Mouse (Mus musculus) MEL (cell line): ENCODE data around the gene Gas1. TPM values are rescaled to one million over a fixed set of nuclear protein-coding genes. Genes with fewer than 3 reads are reported as not detected.

Experiments used
- DNase-seq: peaks from one replicate; pipeline ENCODE4 v3.0.0; 2011; ENCODE audit warnings: low read depth, low spot score
- H3K27ac ChIP-seq: 2 replicates; pipeline ENCODE4 v1.5.1; 2012; ENCODE audit warnings: low read depth, mild to moderate bottlenecking, control low read depth, low read length, moderate library complexity; ENCODE audit not compliant: control insufficient read depth
- H3K27me3 ChIP-seq, 2 experiments: fragments of 150-350 bp in 1 of 2; sonication (generic) in 1 of 2; 2 replicates each; pipeline ENCODE4 v1.6.1; 2012; ENCODE audit warnings: low read length in 2 of 2, mild to moderate bottlenecking in 2 of 2, improper control_type of control experiment in 1 of 2, moderate library complexity in 1 of 2; ENCODE audit not compliant: insufficient read depth in 2 of 2, control insufficient read depth in 1 of 2
- H3K36me3 ChIP-seq, 2 experiments: 2 replicates each; pipeline ENCODE4 v1.6.1; 2012 to 2014; ENCODE audit warnings: low read length in 2 of 2, improper control_type of control experiment in 1 of 2, inconsistent platforms in 1 of 2, mild to moderate bottlenecking in 1 of 2; ENCODE audit not compliant: insufficient read depth in 2 of 2, control insufficient read depth in 1 of 2
- H3K4me1 ChIP-seq, 2 experiments: fragments of 150-350 bp in 1 of 2; sonication (generic) in 1 of 2; 2 replicates each; pipeline ENCODE4 v1.6.1; 2012; ENCODE audit warnings: low read length in 2 of 2, improper control_type of control experiment in 1 of 2, mild to moderate bottlenecking in 1 of 2; ENCODE audit not compliant: insufficient read depth in 2 of 2, control insufficient read depth in 1 of 2
- H3K4me3 ChIP-seq, 2 experiments: fragments of 150-350 bp in 1 of 2; sonication (generic) in 1 of 2; 2 replicates each; pipeline ENCODE4 v1.5.1; 2012; ENCODE audit warnings: low read depth in 2 of 2, low read length in 2 of 2, mild to moderate bottlenecking in 2 of 2, moderate library complexity in 2 of 2, control low read depth in 1 of 2, improper control_type of control experiment in 1 of 2; ENCODE audit not compliant: control insufficient read depth in 1 of 2, insufficient read depth in 1 of 2
- H3K79me2 ChIP-seq: 2 replicates; pipeline ENCODE4 v1.6.1; 2012; ENCODE audit warnings: mild to moderate bottlenecking, low read length, moderate library complexity; ENCODE audit not compliant: control insufficient read depth, poor library complexity, insufficient read depth
- H3K9ac ChIP-seq: 2 replicates; pipeline ENCODE4 v1.6.1; 2012; ENCODE audit warnings: low read depth, mild to moderate bottlenecking, control low read depth, low read length, moderate library complexity; ENCODE audit not compliant: control insufficient read depth, poor library complexity, severe bottlenecking
- H3K9me3 ChIP-seq: fragments of 150-350 bp; sonication (generic); replicated peaks from 2 replicates; pipeline ENCODE4 v1.6.1; 2012; ENCODE audit warnings: mild to moderate bottlenecking, low read length, improper control_type of control experiment, moderate library complexity; ENCODE audit not compliant: insufficient read depth
- BHLHE40 ChIP-seq: IDR thresholded peaks from 2 replicates; pipeline ENCODE4 v1.6.1; 2012; ENCODE audit warnings: low read depth, mild to moderate bottlenecking, inconsistent platforms, low read length, improper control_type of control experiment, borderline replicate concordance
- CHD1 ChIP-seq: IDR thresholded peaks from 2 replicates; pipeline ENCODE4 v1.6.1; 2012; ENCODE audit warnings: low read depth, mild to moderate bottlenecking, inconsistent platforms, low read length, improper control_type of control experiment
- CHD2 ChIP-seq: IDR thresholded peaks from 2 replicates; pipeline ENCODE4 v1.6.1; 2011; ENCODE audit warnings: low read length, improper control_type of control experiment
- CTCF ChIP-seq, 3 experiments: IDR thresholded peaks in 2 of 3; conservative IDR thresholded peaks in 1 of 3; 2 replicates each; pipeline ENCODE4 v1.5.1; 2011 to 2012; ENCODE audit warnings: low read length in 3 of 3, low read depth in 2 of 3, mild to moderate bottlenecking in 2 of 3, improper control_type of control experiment in 1 of 3, inconsistent platforms in 1 of 3, mixed read lengths in 1 of 3, moderate library complexity in 1 of 3; ENCODE audit not compliant: control insufficient read depth in 1 of 3, insufficient read depth in 1 of 3, poor library complexity in 1 of 3, severe bottlenecking in 1 of 3
- E2F4 ChIP-seq: IDR thresholded peaks from 2 replicates; pipeline ENCODE4 v1.6.1; 2011; ENCODE audit warnings: low read depth, low read length, improper control_type of control experiment, borderline replicate concordance
- ETS1 ChIP-seq: IDR thresholded peaks from 2 replicates; pipeline ENCODE4 v1.6.1; 2012; ENCODE audit warnings: low read depth, mild to moderate bottlenecking, inconsistent platforms, low read length, improper control_type of control experiment, moderate library complexity
- GABPA ChIP-seq: IDR thresholded peaks from 2 replicates; pipeline ENCODE4 v1.6.1; 2012; ENCODE audit warnings: low read depth, mild to moderate bottlenecking, inconsistent platforms, low read length, improper control_type of control experiment, moderate library complexity
- GATA1 ChIP-seq: IDR thresholded peaks from 2 replicates; pipeline ENCODE4 v1.6.1; 2011; ENCODE audit warnings: low read depth, low read length, improper control_type of control experiment
- HCFC1 ChIP-seq: IDR thresholded peaks from 2 replicates; pipeline ENCODE4 v1.6.1; 2012; ENCODE audit warnings: low read depth, mild to moderate bottlenecking, inconsistent platforms, low read length, improper control_type of control experiment, moderate library complexity
- KAT2A ChIP-seq: conservative IDR thresholded peaks from 2 replicates; pipeline ENCODE4 v1.6.1; 2012; ENCODE audit warnings: low read depth, low read length, improper control_type of control experiment, inconsistent platforms
- MAX ChIP-seq: IDR thresholded peaks from 2 replicates; pipeline ENCODE4 v1.6.1; 2011; ENCODE audit warnings: low read length, improper control_type of control experiment
- MAZ ChIP-seq: IDR thresholded peaks from 2 replicates; pipeline ENCODE4 v1.6.1; 2012; ENCODE audit warnings: low read depth, mild to moderate bottlenecking, inconsistent platforms, low read length, improper control_type of control experiment
- MYB ChIP-seq: IDR thresholded peaks from 2 replicates; pipeline ENCODE4 v1.6.1; 2011; ENCODE audit warnings: mild to moderate bottlenecking, low read depth, low read length, improper control_type of control experiment
- MYC ChIP-seq: IDR thresholded peaks from 2 replicates; pipeline ENCODE4 v1.6.1; 2011; ENCODE audit warnings: low read depth, mild to moderate bottlenecking, low read length, improper control_type of control experiment, moderate library complexity
- NELFE ChIP-seq: IDR thresholded peaks from 2 replicates; pipeline ENCODE4 v1.6.1; 2011; ENCODE audit warnings: low read depth, low read length, improper control_type of control experiment
- NRF1 ChIP-seq: IDR thresholded peaks from 2 replicates; pipeline ENCODE4 v1.6.1; 2014; ENCODE audit warnings: low read depth, mild to moderate bottlenecking, inconsistent platforms, low read length, improper control_type of control experiment, moderate library complexity; ENCODE audit not compliant: poor library complexity, insufficient read depth, severe bottlenecking
- POLR2A ChIP-seq, 2 experiments: IDR thresholded peaks; 2 replicates each; pipeline ENCODE4 v1.6.1; 2011 to 2012; ENCODE audit warnings: low read length in 2 of 2, mild to moderate bottlenecking in 2 of 2, control low read depth in 1 of 2, improper control_type of control experiment in 1 of 2, low read depth in 1 of 2, moderate library complexity in 1 of 2; ENCODE audit not compliant: control insufficient read depth in 1 of 2, insufficient read depth in 1 of 2, poor library complexity in 1 of 2
- POLR2AphosphoS5 ChIP-seq: IDR thresholded peaks from 2 replicates; pipeline ENCODE4 v1.6.1; 2012; ENCODE audit warnings: low read depth, borderline replicate concordance, mild to moderate bottlenecking, inconsistent platforms, low read length, moderate library complexity, mixed read lengths
- RAD21 ChIP-seq: IDR thresholded peaks from 2 replicates; pipeline ENCODE4 v1.6.1; 2011; ENCODE audit warnings: mild to moderate bottlenecking, low read depth, low read length, improper control_type of control experiment
- SIN3A ChIP-seq: IDR thresholded peaks from 2 replicates; pipeline ENCODE4 v1.6.1; 2012; ENCODE audit warnings: low read length, improper control_type of control experiment, inconsistent platforms
- SMC3 ChIP-seq: IDR thresholded peaks from 2 replicates; pipeline ENCODE4 v1.6.1; 2011; ENCODE audit warnings: low read depth, low read length, improper control_type of control experiment
- TAL1 ChIP-seq: IDR thresholded peaks from 2 replicates; pipeline ENCODE4 v1.6.1; 2012; ENCODE audit warnings: mild to moderate bottlenecking, inconsistent platforms, low read length, moderate library complexity, mixed read lengths
- TBP ChIP-seq: IDR thresholded peaks from 2 replicates; pipeline ENCODE4 v1.8.0; 2011; ENCODE audit warnings: low read depth, low read length, improper control_type of control experiment
- UBTF ChIP-seq: IDR thresholded peaks from 2 replicates; pipeline ENCODE4 v1.6.1; 2012; ENCODE audit warnings: low read depth, mild to moderate bottlenecking, inconsistent platforms, low read length, improper control_type of control experiment, moderate library complexity, borderline replicate concordance; ENCODE audit not compliant: insufficient read depth
- USF1 ChIP-seq: IDR thresholded peaks from 2 replicates; pipeline ENCODE4 v1.6.1; 2014; ENCODE audit warnings: low read depth, mild to moderate bottlenecking, inconsistent platforms, low read length, improper control_type of control experiment, moderate library complexity
- USF2 ChIP-seq, 2 experiments: IDR thresholded peaks; 2 replicates each; pipeline ENCODE4 v1.6.1; 2011 to 2012; ENCODE audit warnings: improper control_type of control experiment in 2 of 2, low read length in 2 of 2, borderline replicate concordance in 1 of 2, inconsistent platforms in 1 of 2, low read depth in 1 of 2, mild to moderate bottlenecking in 1 of 2; ENCODE audit not compliant: insufficient read depth in 1 of 2
- ZC3H11A ChIP-seq: IDR thresholded peaks from 2 replicates; pipeline ENCODE4 v1.6.1; 2012; ENCODE audit warnings: low read depth, mild to moderate bottlenecking, inconsistent platforms, low read length, improper control_type of control experiment
- ZKSCAN1 ChIP-seq: IDR thresholded peaks from 2 replicates; pipeline ENCODE4 v1.6.1; 2012; ENCODE audit warnings: low read depth, mild to moderate bottlenecking, inconsistent platforms, low read length, improper control_type of control experiment, moderate library complexity
- polyA plus RNA-seq, 2 experiments: library from polyadenylated mRNA; stranded (reverse) in 1 of 2; unstranded in 1 of 2; fragments of >175 nt in 1 of 2; fragments of >200 nt in 1 of 2; gene quantifications; 2 replicates each; pipeline versions ENCODE4 v1.2.1 to v1.2.4; 2012; ENCODE audit warnings: low replicate concordance in 2 of 2, low read depth in 1 of 2; ENCODE audit not compliant: insufficient read length in 2 of 2, insufficient read depth in 1 of 2, missing spikeins in 1 of 2
- total RNA-seq: library from RNA; depleted of rRNA; stranded (reverse); fragments of 300-350 nt; gene quantifications from 2 replicates; pipeline ENCODE4 v1.2.3, GENCODE M21; 2012

The Gas1 gene
- total and polyA plus RNA-seq, 3 experiments, result not detected

- no peak overlapping the region for H3K9ac ChIP-seq
- no peaks in the 10 kb centered on the region for H3K27me3 ChIP-seq
- no peaks in the 10 kb centered on the region for H3K4me1 ChIP-seq
- no peaks in the 10 kb centered on the region for H3K9me3 ChIP-seq
- no peaks in the 10 kb centered on the region for H3K36me3 ChIP-seq
- no peak for TF ChIP-seq SIN3A
- no peak for TF ChIP-seq GABPA
- no peak for TF ChIP-seq GATA1
- no peak for TF ChIP-seq BHLHE40
- TF ChIP-seq TBP, result no peak
- no peak for TF ChIP-seq NRF1
- TF ChIP-seq MYC, result no peak
- TF ChIP-seq CTCF (IDR thresholded peaks at IDR 0.05 in 2 of 3, conservative IDR thresholded peaks at IDR 0.05 in 1 of 3; ENCODE audit: control insufficient read depth in 1 of 3, insufficient read depth in 1 of 3, low read depth in 2 of 3, low read length in 3 of 3, poor library complexity in 1 of 3, severe bottlenecking in 1 of 3), result no peak
- TF ChIP-seq USF1, result no peak
- no peak for TF ChIP-seq ZKSCAN1
- no peak for TF ChIP-seq MYB
- TF ChIP-seq UBTF, result no peak
- no peak for TF ChIP-seq MAX
- TF ChIP-seq KAT2A, result no peak
- TF ChIP-seq POLR2A (IDR thresholded peaks at IDR 0.05; ENCODE audit: control insufficient read depth in 1 of 2, insufficient read depth in 1 of 2, low read depth in 1 of 2, low read length in 2 of 2, poor library complexity in 1 of 2), result no peak
- no peak for TF ChIP-seq POLR2AphosphoS5
- TF ChIP-seq MAZ, result no peak
- TF ChIP-seq NELFE, result no peak
- TF ChIP-seq E2F4, result no peak
- no peak for TF ChIP-seq CHD2
- no peak overlapping the region for H3K27ac ChIP-seq
- H3K4me3 ChIP-seq, result no peak overlapping the region
- no peak for DNase-seq
- no peaks in the 10 kb centered on the region for H3K79me2 ChIP-seq
Observed at GRCm38 (mm10) chr13:60125020-60125419, 52.1 kb downstream of the Gas1 start.

- H3K4me1 ChIP-seq, result no peaks in the 10 kb centered on the region
- H3K27ac ChIP-seq, result no peak overlapping the region
- H3K9me3 ChIP-seq, result no peaks in the 10 kb centered on the region
- H3K9ac ChIP-seq, result no peak overlapping the region
- H3K4me3 ChIP-seq, result no peak overlapping the region
- no peaks in the 10 kb centered on the region for H3K36me3 ChIP-seq
- no peaks in the 10 kb centered on the region for H3K27me3 ChIP-seq
- H3K79me2 ChIP-seq, result no peaks in the 10 kb centered on the region
- no peak for DNase-seq
- TF ChIP-seq TAL1, result no peak
- no peak for TF ChIP-seq BHLHE40
- no peak for TF ChIP-seq USF2 (IDR thresholded peaks at IDR 0.05; ENCODE audit: borderline replicate concordance in 1 of 2, insufficient read depth in 1 of 2, low read depth in 1 of 2, low read length in 2 of 2)
- no peak for TF ChIP-seq CHD2
- no peak for TF ChIP-seq E2F4
- TF ChIP-seq NRF1, result no peak
- no peak for TF ChIP-seq ETS1
- TF ChIP-seq MYC, result no peak
- no peak for TF ChIP-seq ZC3H11A
- no peak for TF ChIP-seq KAT2A
- TF ChIP-seq POLR2AphosphoS5, result no peak
- no peak for TF ChIP-seq HCFC1
- TF ChIP-seq RAD21, result no peak
- TF ChIP-seq USF1, result no peak
- no peak for TF ChIP-seq CTCF (IDR thresholded peaks at IDR 0.05 in 2 of 3, conservative IDR thresholded peaks at IDR 0.05 in 1 of 3; ENCODE audit: control insufficient read depth in 1 of 3, insufficient read depth in 1 of 3, low read depth in 2 of 3, low read length in 3 of 3, poor library complexity in 1 of 3, severe bottlenecking in 1 of 3)
- no peak for TF ChIP-seq CHD1
- no peak for TF ChIP-seq GABPA
- no peak for TF ChIP-seq SMC3
- no peak for TF ChIP-seq MAZ
- no peak for TF ChIP-seq GATA1
Observed at GRCm38 (mm10) chr13:60124456-60124855, 52.7 kb downstream of the Gas1 start.
